Mouse (Mus musculus): Measurements from ENCODE around the gene Ppp2r5b. TPM values are rescaled to one million over a fixed set of nuclear protein-coding genes. Genes with fewer than 3 reads are reported as not detected.
A peak's percentile ranks its signal among the peaks of the same experiment; 100 is the strongest.

Ppp2r5b gene
- total and polyA plus RNA-seq, 2 experiments from 2014 or later = 177 to 256 TPM

DNA sequence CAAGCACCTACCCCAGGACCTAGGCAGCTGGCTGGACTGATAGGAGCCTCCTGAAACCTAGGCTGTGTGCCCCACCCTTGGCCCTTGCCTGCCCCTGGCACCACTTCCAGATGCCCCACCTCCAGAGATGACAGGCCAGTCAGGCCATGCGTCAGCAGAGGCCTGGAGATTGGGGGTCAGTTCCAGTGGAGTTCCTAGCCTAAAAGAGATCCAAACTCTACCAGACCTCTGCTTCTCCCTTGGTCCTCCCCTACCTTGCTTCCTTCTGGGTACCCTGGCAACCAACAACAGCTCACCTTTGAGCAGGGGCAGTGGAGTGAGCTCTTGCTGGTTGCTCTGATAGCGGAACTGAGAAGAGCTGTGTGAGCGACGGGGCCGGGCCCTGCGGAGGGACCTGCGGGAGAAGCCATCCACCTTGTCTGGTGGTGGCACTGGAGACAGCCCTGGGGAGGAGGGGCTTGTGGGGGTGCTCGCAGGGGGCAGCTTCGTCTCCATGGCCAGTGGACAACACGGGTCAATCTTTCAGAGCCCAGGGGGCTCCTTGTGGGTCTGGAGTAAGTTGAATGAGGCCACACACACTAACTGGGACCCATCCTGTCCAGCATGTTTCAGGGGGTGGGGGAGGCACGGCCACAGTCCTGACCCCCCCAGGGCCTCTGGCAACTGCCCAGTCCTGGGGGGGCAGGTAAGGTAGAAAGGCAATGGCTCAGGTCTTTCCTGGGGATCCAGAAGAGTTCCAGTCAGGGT lies 1.2 kb downstream of the Ppp2r5b start:
- H3K4me3 ChIP-seq (ENCODE audit: low read depth, low read length) = peak overlapping the region; percentile 92
- ATAC-seq (ENCODE audit: low FRiP score) (no peak), DNase-seq (ENCODE audit: low spot score) (no peak)
- H3K9me3 ChIP-seq (ENCODE audit: low read length) = no peaks in the 10 kb centered on the region
- H3K9ac ChIP-seq (replicated peaks; ENCODE audit: low read length, poor library complexity, severe bottlenecking) = peak overlapping the region; percentile 94
- WGBS = 61% methylated on average over 11 of the region's 11 CpGs
- no peak for TF ChIP-seq CTCF (IDR thresholded peaks at IDR 0.05)
- no peak overlapping the region for H3K27ac ChIP-seq (ENCODE audit: low read depth, low read length)
- H3K36me3 ChIP-seq (ENCODE audit: insufficient read depth, low read length) = peaks cover 40% of the 10 kb centered on the region
- H3K4me2 ChIP-seq (ENCODE audit: low read depth, low read length, poor library complexity, severe bottlenecking) = peak overlapping the region; percentile 89
- H3K4me1 ChIP-seq (ENCODE audit: insufficient read depth, low read length) = peaks cover 11% of the 10 kb centered on the region
- H3K27me3 ChIP-seq (ENCODE audit: insufficient read depth, low read length) = no peaks in the 10 kb centered on the region

DNA sequence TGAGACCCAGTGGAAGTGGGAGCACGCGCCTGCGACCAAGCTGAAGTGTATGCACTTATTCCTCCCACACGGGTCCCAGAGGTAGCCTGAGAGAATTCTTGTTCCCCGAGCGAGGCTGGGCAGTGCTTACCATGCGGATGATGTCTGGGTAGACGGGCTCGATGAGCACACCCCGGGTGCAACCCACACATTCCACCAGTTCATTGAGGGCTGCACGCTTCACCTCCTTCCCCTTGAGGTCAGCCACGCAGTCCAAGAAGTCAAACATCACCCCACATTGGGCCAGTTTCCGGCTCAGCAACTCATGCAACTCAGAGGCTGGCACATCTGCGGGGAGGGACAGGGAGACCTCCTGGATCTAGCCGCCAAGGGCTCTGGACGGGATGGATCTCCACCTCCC lies 2.0 kb downstream of the Ppp2r5b start:
- Histone ChIP-seq H3K4me1 (ENCODE audit: insufficient read depth, low read length) (peaks cover 11% of the 10 kb centered on the region), H3K4me3 (ENCODE audit: low read depth, low read length) (no peak overlapping the region), H3K36me3 (ENCODE audit: insufficient read depth, low read length) (peaks cover 49% of the 10 kb centered on the region), H3K27me3 (ENCODE audit: insufficient read depth, low read length) (no peaks in the 10 kb centered on the region), H3K4me2 (ENCODE audit: low read depth, low read length, poor library complexity, severe bottlenecking) (no peak overlapping the region), H3K9ac (replicated peaks; ENCODE audit: low read length, poor library complexity, severe bottlenecking) (no peak overlapping the region), H3K27ac (ENCODE audit: low read depth, low read length) (no peak overlapping the region), H3K9me3 (ENCODE audit: low read length) (no peaks in the 10 kb centered on the region)
- no peak for TF ChIP-seq CTCF (IDR thresholded peaks at IDR 0.05)
- WGBS = 84% methylated on average over 16 of the region's 16 CpGs
- no peak for DNase-seq (ENCODE audit: low spot score)
- ATAC-seq (ENCODE audit: low FRiP score) = no peak

DNA sequence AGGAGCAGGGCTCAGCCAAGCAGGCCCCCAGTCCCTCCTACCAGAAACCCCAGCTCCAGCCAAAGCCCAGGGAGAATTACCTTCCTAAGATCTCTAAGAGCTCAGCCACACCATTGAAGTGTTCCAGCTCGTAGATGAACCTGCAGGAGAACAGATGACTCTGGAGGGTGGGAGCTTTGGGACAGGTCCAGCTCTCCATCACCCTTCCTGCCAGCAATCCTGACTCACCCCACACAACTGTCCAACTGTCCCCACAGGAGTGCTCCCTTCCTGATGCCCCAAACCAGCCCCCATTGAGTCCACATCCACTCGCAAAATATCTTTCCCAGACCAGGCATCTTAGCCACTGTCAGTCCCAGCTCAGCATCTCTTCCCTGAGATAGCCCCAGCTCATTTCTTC lies 4.6 kb downstream of the Ppp2r5b start:
- H3K9ac ChIP-seq (replicated peaks; ENCODE audit: low read length, poor library complexity, severe bottlenecking) = no peak overlapping the region
- H3K4me3 ChIP-seq (ENCODE audit: low read depth, low read length) = no peak overlapping the region
- no peak for ATAC-seq (ENCODE audit: low FRiP score)
- peaks cover 72% of the 10 kb centered on the region for H3K36me3 ChIP-seq (ENCODE audit: insufficient read depth, low read length)
- no peak overlapping the region for H3K4me2 ChIP-seq (ENCODE audit: low read depth, low read length, poor library complexity, severe bottlenecking)
- H3K4me1 ChIP-seq (ENCODE audit: insufficient read depth, low read length) = peaks cover 11% of the 10 kb centered on the region
- H3K27me3 ChIP-seq (ENCODE audit: insufficient read depth, low read length) = no peaks in the 10 kb centered on the region
- H3K27ac ChIP-seq (ENCODE audit: low read depth, low read length) = no peak overlapping the region
- H3K9me3 ChIP-seq (ENCODE audit: low read length) = no peaks in the 10 kb centered on the region
- no peak for TF ChIP-seq CTCF (IDR thresholded peaks at IDR 0.05)
- WGBS = 88% methylated on average over 2 of the region's 2 CpGs
- no peak for DNase-seq (ENCODE audit: low spot score)

DNA sequence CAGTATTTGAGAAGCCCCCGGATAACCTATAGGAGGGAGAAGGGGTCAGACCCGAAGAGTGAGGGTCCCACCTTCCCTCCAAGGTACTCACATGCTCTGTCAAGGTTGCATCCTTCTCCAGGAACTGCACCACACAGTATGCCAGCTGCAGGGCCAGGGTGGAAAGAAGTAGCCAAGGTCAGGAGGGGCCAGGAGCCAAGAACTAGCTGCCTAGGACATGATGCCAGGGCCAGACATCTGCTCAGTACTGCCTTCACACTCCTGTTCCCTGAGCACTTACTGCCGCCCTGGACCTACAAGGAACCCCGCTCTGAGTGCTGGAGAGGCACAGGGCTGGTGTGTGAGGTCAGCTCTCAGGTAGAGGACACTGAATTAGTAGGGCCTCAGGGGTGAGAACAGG lies 5.3 kb downstream of the Ppp2r5b start:
- H3K4me2 ChIP-seq (ENCODE audit: low read depth, low read length, poor library complexity, severe bottlenecking) = no peak overlapping the region
- WGBS = 89% methylated on average over 4 of the region's 4 CpGs
- DNase-seq (ENCODE audit: low spot score) (no peak), ATAC-seq (ENCODE audit: low FRiP score) (no peak)
- H3K36me3 ChIP-seq (ENCODE audit: insufficient read depth, low read length) = peaks cover 72% of the 10 kb centered on the region
- no peak overlapping the region for H3K4me3 ChIP-seq (ENCODE audit: low read depth, low read length)
- H3K4me1 ChIP-seq (ENCODE audit: insufficient read depth, low read length) = peaks cover 11% of the 10 kb centered on the region
- H3K9ac ChIP-seq (replicated peaks; ENCODE audit: low read length, poor library complexity, severe bottlenecking) = no peak overlapping the region
- H3K27me3 ChIP-seq (ENCODE audit: insufficient read depth, low read length) = no peaks in the 10 kb centered on the region
- TF ChIP-seq CTCF (IDR thresholded peaks at IDR 0.05) = no peak
- no peaks in the 10 kb centered on the region for H3K9me3 ChIP-seq (ENCODE audit: low read length)
- no peak overlapping the region for H3K27ac ChIP-seq (ENCODE audit: low read depth, low read length)

DNA sequence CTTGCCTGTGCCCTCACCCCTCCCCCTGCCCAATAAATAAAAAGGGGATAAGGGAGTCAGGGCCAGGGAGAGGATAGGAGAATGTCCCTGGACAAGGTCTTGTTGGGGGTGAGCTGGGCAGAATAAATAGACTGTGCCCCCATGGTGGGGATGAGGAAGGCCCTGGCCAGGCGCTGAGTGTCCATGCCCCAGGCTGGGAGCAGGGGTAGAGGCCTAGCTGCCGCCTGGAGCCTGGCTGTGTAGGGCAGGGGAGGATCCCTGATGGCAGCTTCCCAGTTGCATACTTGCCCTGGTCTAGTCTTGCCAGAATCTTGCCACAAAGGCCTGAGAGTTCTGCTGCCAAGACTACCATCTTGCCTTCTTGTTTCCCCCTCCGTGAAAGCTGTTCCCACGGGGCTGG lies 7.8 kb downstream of the Ppp2r5b start:
- Histone ChIP-seq H3K27me3 (ENCODE audit: insufficient read depth, low read length) (no peaks in the 10 kb centered on the region), H3K36me3 (ENCODE audit: insufficient read depth, low read length) (peaks cover 64% of the 10 kb centered on the region), H3K9me3 (ENCODE audit: low read length) (no peaks in the 10 kb centered on the region), H3K4me3 (ENCODE audit: low read depth, low read length) (no peak overlapping the region), H3K4me1 (ENCODE audit: insufficient read depth, low read length) (no peaks in the 10 kb centered on the region), H3K27ac (ENCODE audit: low read depth, low read length) (no peak overlapping the region), H3K9ac (replicated peaks; ENCODE audit: low read length, poor library complexity, severe bottlenecking) (no peak overlapping the region), H3K4me2 (ENCODE audit: low read depth, low read length, poor library complexity, severe bottlenecking) (no peak overlapping the region)
- DNase-seq (ENCODE audit: low spot score) (no peak), ATAC-seq (ENCODE audit: low FRiP score) (no peak)
- no peak for TF ChIP-seq CTCF (IDR thresholded peaks at IDR 0.05)
- WGBS = 88% methylated on average over 3 of the region's 4 CpGs

DNA sequence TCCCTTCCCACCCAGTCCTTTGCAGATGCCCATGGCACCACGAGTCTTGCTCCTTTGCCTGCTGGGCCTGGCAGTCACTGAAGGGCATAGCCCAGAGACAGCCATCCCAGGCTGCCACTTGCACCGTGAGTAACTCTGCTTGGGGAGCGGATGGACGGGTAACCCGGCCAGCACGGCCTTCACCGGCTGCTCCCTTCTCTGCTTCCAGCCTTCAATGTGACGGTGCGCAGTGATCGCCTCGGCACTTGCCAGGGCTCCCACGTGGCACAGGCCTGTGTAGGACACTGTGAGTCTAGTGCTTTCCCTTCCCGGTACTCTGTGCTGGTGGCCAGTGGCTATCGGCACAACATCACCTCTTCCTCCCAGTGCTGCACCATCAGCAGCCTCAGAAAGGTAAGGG lies 8.9 kb downstream of the Ppp2r5b start:
- no peak for DNase-seq (ENCODE audit: low spot score)
- no peak overlapping the region for H3K4me2 ChIP-seq (ENCODE audit: low read depth, low read length, poor library complexity, severe bottlenecking)

More for the DNA sequence above, 8.9 kb downstream of the Ppp2r5b start:
- H3K9me3 ChIP-seq (ENCODE audit: low read length) = no peaks in the 10 kb centered on the region
- no peaks in the 10 kb centered on the region for H3K4me1 ChIP-seq (ENCODE audit: insufficient read depth, low read length)
- H3K27me3 ChIP-seq (ENCODE audit: insufficient read depth, low read length) = no peaks in the 10 kb centered on the region
- 0 out of 2 replicates have a peak, but pooled peaks have one; percentile 25 for ATAC-seq (ENCODE audit: low FRiP score)
- 91% methylated on average over 14 of the region's 14 CpGs for WGBS
- H3K4me3 ChIP-seq (ENCODE audit: low read depth, low read length) = no peak overlapping the region
- TF ChIP-seq CTCF (IDR thresholded peaks at IDR 0.05) = no peak
- H3K27ac ChIP-seq (ENCODE audit: low read depth, low read length) = no peak overlapping the region
- H3K36me3 ChIP-seq (ENCODE audit: insufficient read depth, low read length) = peaks cover 54% of the 10 kb centered on the region
- H3K9ac ChIP-seq (replicated peaks; ENCODE audit: low read length, poor library complexity, severe bottlenecking) = no peak overlapping the region

Data from midbrain, postnatal 0 days (tissue).